Mouse (Mus musculus) bone marrow, adult 2 months (tissue): ENCODE measurements at regions not wholly inside any gene's neighbourhood (a gene's known extent, or its start where the extent isn't known, plus 50 kb on each side); places are given as distances from the start of the nearest gene placed in this dataset.

Source experiments
- CTCF ChIP-seq: fragments of 200-500 bp; IDR thresholded peaks from 2 replicates; pipeline ENCODE4 v1.5.1; 2011; ENCODE audit warnings: low read length, control low read depth; ENCODE audit not compliant: control insufficient read depth, insufficient read depth
- POLR2A ChIP-seq: fragments of 200-500 bp; IDR thresholded peaks from 2 replicates; pipeline ENCODE4 v1.6.1; 2011; ENCODE audit warnings: low read depth, mild to moderate bottlenecking, control low read depth, low read length, borderline replicate concordance; ENCODE audit not compliant: control insufficient read depth

DNA sequence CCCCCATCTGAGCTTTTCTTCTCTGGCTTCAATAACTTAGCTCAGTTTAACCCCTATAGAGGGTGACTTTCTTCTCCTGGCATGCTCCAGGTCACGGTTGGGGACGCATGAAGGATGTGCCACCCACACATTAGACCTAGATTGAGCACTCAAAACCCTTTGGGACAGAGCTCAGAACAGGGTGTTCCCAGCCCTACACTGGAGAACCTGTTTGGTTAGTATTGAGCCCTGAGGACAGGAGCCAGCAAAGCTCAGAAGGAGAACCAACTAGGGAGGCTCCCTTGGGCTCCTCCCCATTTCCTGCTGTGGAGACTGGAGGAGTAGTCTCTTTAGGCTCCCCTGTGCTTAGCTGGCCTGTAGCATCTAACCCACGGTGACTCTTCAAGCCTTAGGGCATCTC is 59.6 kb downstream of the Gadd45g start:
- TF ChIP-seq CTCF: no peak
- TF ChIP-seq POLR2A: no peak
